In the genomic region with DNA sequence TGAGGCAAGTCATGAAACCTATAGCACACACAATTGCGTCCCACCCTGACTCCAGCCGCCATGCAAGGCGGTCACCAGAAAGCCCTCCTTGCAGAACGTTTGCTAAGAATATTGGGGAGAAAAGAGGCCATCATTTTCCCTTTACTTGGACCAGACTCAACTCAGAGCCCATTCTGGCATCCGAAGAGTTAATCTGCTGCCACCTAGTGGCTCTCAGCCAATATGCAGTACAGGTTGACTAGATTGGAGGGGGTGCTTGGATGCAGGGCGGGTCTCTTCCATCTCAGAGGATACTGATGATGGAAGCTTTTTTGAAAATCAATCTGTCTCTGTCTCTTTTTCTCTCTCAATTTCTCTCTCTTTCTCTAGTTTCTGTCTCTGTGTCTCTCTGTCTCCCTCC, we compare ENCODE assay signal across 8 mouse cellular contexts.
DNase-seq lines count a peak whose midpoint lies in the region; ATAC-seq lines count a peak whose summit lies in the region.

No protein-coding gene starts in this region.

- no peaks in the 10 kb centered on the region for H3K27me3 ChIP-seq in limb, embryonic 15.5 days
- H3K27me3 ChIP-seq in neural tube, embryonic 11.5 days (ENCODE audit: control insufficient read depth, insufficient read depth, low read length), result no peaks in the 10 kb centered on the region

- ATAC-seq in granulocyte monocyte progenitor cell, adult 5-6 weeks (replicated peaks; ENCODE audit: poor library complexity, severe bottlenecking), result peak; percentile 88
- ATAC-seq in limb, embryonic 15.5 days (ENCODE audit: insufficient number of reproducible peaks, low FRiP score, low TSS enrichment, low read depth), result no peak
- ATAC-seq in neural tube, embryonic 11.5 days (ENCODE audit: insufficient read depth, low FRiP score, low TSS enrichment), result peak; percentile 93

- DNase-seq in adrenal gland, postnatal 25 days, result peak; percentile 5
- DNase-seq in adrenal gland, adult 8-10 months, result no peak
- peak; percentile 43 to 45 for DNase-seq in cerebellum, postnatal 36 days
- DNase-seq in kidney, adult 8-10 months, result peak; percentile 13 to 53
- DNase-seq in neural tube, embryonic 11.5 days (ENCODE audit: low spot score), result peak; percentile 89
- DNase-seq in thymus, adult 18-20 months, result peak; percentile 61 to 81

- no peak overlapping the region for H3K9ac ChIP-seq in limb, embryonic 15.5 days
- H3K9ac ChIP-seq in neural tube, embryonic 11.5 days (ENCODE audit: low read length), result no peak overlapping the region

- H3K36me3 ChIP-seq in limb, embryonic 15.5 days, result no peaks in the 10 kb centered on the region
- H3K36me3 ChIP-seq in neural tube, embryonic 11.5 days (ENCODE audit: control insufficient read depth, insufficient read depth, low read length), result no peaks in the 10 kb centered on the region

- 7% methylated on average over 6 of the region's 6 CpGs for WGBS in limb, embryonic 15.5 days
- WGBS in neural tube, embryonic 11.5 days, result 4% methylated on average over 6 of the region's 6 CpGs

- H3K9me3 ChIP-seq in limb, embryonic 15.5 days, result no peaks in the 10 kb centered on the region
- H3K9me3 ChIP-seq in neural tube, embryonic 11.5 days (ENCODE audit: control insufficient read depth, low read length), result no peaks in the 10 kb centered on the region

- peak overlapping the region; percentile 4; the same call in 1 of the 2 replicates for H3K4me2 ChIP-seq in limb, embryonic 15.5 days
- no peak overlapping the region for H3K4me2 ChIP-seq in neural tube, embryonic 11.5 days (ENCODE audit: low read depth)

- H3K27ac ChIP-seq in limb, embryonic 15.5 days, result peak overlapping the region; percentile 78
- H3K27ac ChIP-seq in neural tube, embryonic 11.5 days (ENCODE audit: low read depth, low read length), result no peak overlapping the region

- no peak overlapping the region for H3K4me3 ChIP-seq in limb, embryonic 15.5 days
- no peak overlapping the region for H3K4me3 ChIP-seq in neural tube, embryonic 11.5 days (ENCODE audit: low read depth, low read length)

- peaks cover 14% of the 10 kb centered on the region for H3K4me1 ChIP-seq in limb, embryonic 15.5 days
- peaks cover 3% of the 10 kb centered on the region; the same call in 1 of the 2 replicates for H3K4me1 ChIP-seq in neural tube, embryonic 11.5 days (ENCODE audit: control insufficient read depth, insufficient read depth, low read length)
